Mouse (Mus musculus) right cerebral cortex, adult 2 months (tissue): ENCODE results near the gene Smarca4.

Experiments
- DNase-seq, 2 experiments: peaks; one replicate each; pipeline ENCODE4 v3.0.0; 2021 to 2022; ENCODE audit warnings: low spot score in 2 of 2

Smarca4 gene

GRCm38 (mm10) chr9:21751347-21751746 is 135.4 kb downstream of the Smarca4 start:
- DNase-seq, result no peak

DNA sequence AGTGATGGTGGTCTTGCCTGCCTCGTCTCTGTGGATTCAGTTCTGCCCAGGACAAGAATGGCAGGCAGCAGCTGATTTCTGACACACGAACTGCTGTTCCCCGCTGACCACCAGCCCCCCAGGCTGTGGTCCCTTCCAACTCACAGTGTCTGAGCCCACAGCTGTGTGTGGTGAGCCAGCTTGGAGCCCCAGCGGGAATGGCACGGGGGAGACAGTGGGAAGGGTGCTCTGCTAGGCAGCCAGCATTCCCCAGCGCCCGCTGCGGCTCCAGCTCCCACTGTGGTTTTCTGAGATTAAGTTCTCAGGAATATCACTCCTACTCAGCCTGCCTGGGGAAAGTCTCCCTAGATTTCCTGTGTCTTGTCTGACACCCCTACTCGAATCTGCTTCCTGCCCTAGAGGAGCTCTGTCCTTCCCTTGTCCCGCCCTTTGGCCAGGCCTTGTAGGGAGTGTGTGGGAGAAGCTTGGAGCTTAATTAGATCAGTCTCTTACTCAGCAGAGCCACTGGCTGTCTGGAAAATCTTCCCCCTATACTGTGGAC is 136.4 kb downstream of the Smarca4 start:
- DNase-seq, result peak; percentile 46 to 51
